Mouse (Mus musculus) ES-E14 (cell line): ENCODE data around the gene Ube2j1. TPM values are rescaled to one million over a fixed set of nuclear protein-coding genes. Genes with fewer than 3 reads are reported as not detected.

ENCODE experiments used
- DNase-seq: peaks from one replicate; pipeline ENCODE4 v3.0.0-alpha.2; 2013; ENCODE audit warnings: low read depth, low spot score
- H3K27ac ChIP-seq: 2 replicates; pipeline ENCODE4 v1.5.1; 2012; ENCODE audit warnings: low read depth, mild to moderate bottlenecking, low read length, moderate library complexity, mixed read lengths; ENCODE audit not compliant: poor library complexity, insufficient read depth, severe bottlenecking
- H3K36me3 ChIP-seq: 2 replicates; pipeline ENCODE4 v1.6.1; 2012; ENCODE audit warnings: mild to moderate bottlenecking, low read length, moderate library complexity, mixed read lengths; ENCODE audit not compliant: control insufficient read depth, poor library complexity, insufficient read depth, severe bottlenecking
- H3K4me1 ChIP-seq, 2 experiments: fragments of 150-350 bp in 1 of 2; sonication (generic) in 1 of 2; 2 replicates each; pipeline ENCODE4 v1.6.1; 2012; ENCODE audit warnings: low read length in 2 of 2, mild to moderate bottlenecking in 1 of 2, mixed read lengths in 1 of 2; ENCODE audit not compliant: control insufficient read depth in 2 of 2, insufficient read depth in 2 of 2, poor library complexity in 1 of 2
- H3K4me3 ChIP-seq, 2 experiments: fragments of 150-350 bp in 1 of 2; sonication (generic) in 1 of 2; 2 replicates each; pipeline ENCODE4 v1.5.1; 2012; ENCODE audit warnings: low read length in 2 of 2, low read depth in 1 of 2, mild to moderate bottlenecking in 1 of 2, mixed read lengths in 1 of 2; ENCODE audit not compliant: insufficient read depth in 1 of 2, poor library complexity in 1 of 2, severe bottlenecking in 1 of 2
- H3K9ac ChIP-seq: 2 replicates; pipeline ENCODE4 v1.6.1; 2012; ENCODE audit warnings: low read depth, mild to moderate bottlenecking, low read length, mixed read lengths; ENCODE audit not compliant: poor library complexity, insufficient read depth, severe bottlenecking
- H3K9me3 ChIP-seq: fragments of 150-350 bp; sonication (generic); 2 replicates; pipeline ENCODE4 v1.6.1; 2012; ENCODE audit warnings: low read depth, mild to moderate bottlenecking, low read length; ENCODE audit not compliant: control insufficient read depth, insufficient read depth
- CHD2 ChIP-seq: IDR thresholded peaks from 2 replicates; pipeline ENCODE4 v1.6.1; 2014; ENCODE audit warnings: mild to moderate bottlenecking, low read depth, low read length, inconsistent platforms
- HCFC1 ChIP-seq: IDR thresholded peaks from 2 replicates; pipeline ENCODE4 v1.6.1; 2012; ENCODE audit warnings: low read length, inconsistent platforms, borderline replicate concordance; ENCODE audit not compliant: insufficient read depth
- MAFK ChIP-seq: IDR thresholded peaks from 2 replicates; pipeline ENCODE4 v1.6.1; 2014; ENCODE audit warnings: mild to moderate bottlenecking, low read depth, low read length, inconsistent platforms; ENCODE audit not compliant: insufficient read depth
- ZC3H11A ChIP-seq: IDR thresholded peaks from 2 replicates; pipeline ENCODE4 v1.6.1; 2012; ENCODE audit warnings: low read depth, mild to moderate bottlenecking, inconsistent platforms, low read length, borderline replicate concordance
- ZNF384 ChIP-seq: IDR thresholded peaks from 2 replicates; pipeline ENCODE4 v1.6.1; 2012; ENCODE audit warnings: low read depth, low read length, inconsistent platforms
- in situ Hi-C, 2 experiments: fragments of 600-800 bp; cut with MboI; formaldehyde crosslinking; loops; one replicate each; pipeline ENCODE4 v1.15.1; 2025; ENCODE audit warnings: low sequenced_read_pairs in 2 of 2, inconsistent platforms in 1 of 2; ENCODE audit not compliant: unreplicated experiment in 2 of 2
- total RNA-seq: library from RNA; depleted of rRNA; stranded (reverse); fragments of 300-350 nt; gene quantifications from 2 replicates; pipeline ENCODE4 v1.2.3, GENCODE M21; 2012; rRNA removed

The Ube2j1 gene
- total RNA-seq, 1 experiment, result 15.3 TPM

DNA sequence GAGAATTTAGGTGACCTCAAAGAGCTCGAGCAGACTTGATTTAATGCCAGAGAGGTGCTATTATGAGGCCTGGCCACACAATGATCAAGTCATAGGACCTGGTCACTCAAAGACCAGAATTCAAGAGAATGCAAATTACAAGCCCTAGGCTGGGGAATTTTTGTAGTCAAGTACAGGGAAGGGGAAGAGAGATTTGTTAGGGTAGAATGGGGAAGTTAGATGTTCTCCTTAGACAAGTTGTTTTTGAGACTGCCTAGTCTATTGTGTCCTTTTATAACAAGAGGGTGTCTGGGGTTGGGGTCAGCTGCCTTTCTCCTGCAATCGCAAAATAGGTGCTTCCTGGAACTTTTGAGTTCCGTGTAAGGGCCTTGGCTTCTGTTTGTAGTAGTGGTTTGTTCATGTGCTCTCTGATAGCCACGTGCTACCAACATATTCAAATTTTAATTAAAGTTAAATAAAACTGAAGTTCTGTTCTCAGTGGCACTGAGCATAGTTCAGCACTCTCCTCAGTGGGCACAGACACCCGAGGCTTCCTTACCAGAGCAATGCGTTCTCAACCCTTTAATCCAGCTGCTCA lies 68.0 kb downstream of the Ube2j1 start:
- no peaks in the 10 kb centered on the region for H3K36me3 ChIP-seq
- no peak for DNase-seq
- no peak overlapping the region for H3K4me3 ChIP-seq
- no peak overlapping the region for H3K27ac ChIP-seq
- H3K4me1 ChIP-seq, result no peaks in the 10 kb centered on the region
- no peaks in the 10 kb centered on the region for H3K9me3 ChIP-seq
- H3K9ac ChIP-seq, result no peak overlapping the region
- TF ChIP-seq CHD2 (no peak), ZNF384 (no peak), ZC3H11A (no peak), MAFK (no peak), HCFC1 (no peak)
- in situ Hi-C loops, result no loop called here

Other genes starting within 250 kb of the Ube2j1 start
- 18.0 and 24.2 TPM in 2 replicates for gene Lyrm2, start 231.2 kb upstream of the Ube2j1 start, total RNA-seq
- gene Ankrd6, start 80.6 kb upstream of the Ube2j1 start, total RNA-seq, result 7.8 TPM in 2 replicates
- gene Rragd, start 48.4 kb upstream of the Ube2j1 start, total RNA-seq, result 14.4 and 15.0 TPM in 2 replicates
- gene Gabrr2, start 31.6 kb downstream of the Ube2j1 start, total RNA-seq, result not detected in 2 replicates
- gene Gabrr1, start 101.1 kb downstream of the Ube2j1 start, total RNA-seq, result 0.79 and 0.89 TPM in 2 replicates
- gene Pm20d2, start 158.3 kb downstream of the Ube2j1 start, total RNA-seq, result 2.0 and 2.1 TPM in 2 replicates
- 1.6 and 2.9 TPM in 2 replicates for gene Srsf12, start 177.6 kb downstream of the Ube2j1 start, total RNA-seq